Mouse (Mus musculus) spleen, adult 2 months (tissue): ENCODE measurements around the gene Prkn.

Experiments
- CTCF ChIP-seq: fragments of 200-500 bp; IDR thresholded peaks from 2 replicates; pipeline ENCODE4 v1.5.1; 2011; ENCODE audit warnings: mild to moderate bottlenecking, inconsistent platforms; ENCODE audit not compliant: insufficient read depth, insufficient read length, insufficient replicate concordance; ENCODE audit errors: extremely low read depth
- POLR2A ChIP-seq: fragments of 200-500 bp; IDR thresholded peaks from 2 replicates; pipeline ENCODE4 v1.6.1; 2011; ENCODE audit warnings: low read depth, low read length, inconsistent platforms

GRCm38 (mm10) chr17:11829501-11829900 lies 989.3 kb downstream of the Prkn start:
- TF ChIP-seq POLR2A (no peak), CTCF (no peak)
